Mouse (Mus musculus) embryonic facial prominence, embryonic 15.5 days (tissue): Measurements from ENCODE around the gene Qrich1. TPM values are rescaled to one million over a fixed set of nuclear protein-coding genes. Genes with fewer than 3 reads are reported as not detected.

Source experiments
- ATAC-seq: fragments of 200-750 bp; cut with Nextera tagmentation; 2 replicates; pipeline ENCODE4 v1.8.0; 2017; ENCODE audit warnings: low read depth, moderate TSS enrichment; ENCODE audit not compliant: insufficient number of reproducible peaks, low FRiP score, low TSS enrichment
- H3K27ac ChIP-seq: fragments of 300-500 bp; sonication (generic); replicated peaks from 2 replicates; pipeline ENCODE4 v1.5.1; 2015; ENCODE audit warnings: mild to moderate bottlenecking, inconsistent platforms
- H3K27me3 ChIP-seq: fragments of 300-500 bp; sonication (generic); 2 replicates; pipeline ENCODE4 v1.6.1; 2015; ENCODE audit warnings: inconsistent platforms
- H3K36me3 ChIP-seq: fragments of 300-500 bp; sonication (generic); 2 replicates; pipeline ENCODE4 v1.6.1; 2015; ENCODE audit warnings: mild to moderate bottlenecking, inconsistent platforms
- H3K4me1 ChIP-seq: fragments of 300-500 bp; sonication (generic); 2 replicates; pipeline ENCODE4 v1.6.1; 2015; ENCODE audit warnings: inconsistent platforms
- H3K4me2 ChIP-seq: fragments of 300-500 bp; sonication (generic); replicated peaks from 2 replicates; pipeline ENCODE4 v1.6.1; 2015; ENCODE audit warnings: mild to moderate bottlenecking, inconsistent platforms
- H3K4me3 ChIP-seq: fragments of 300-500 bp; sonication (generic); replicated peaks from 2 replicates; pipeline ENCODE4 v1.5.1; 2015; ENCODE audit warnings: mild to moderate bottlenecking, inconsistent platforms
- H3K9ac ChIP-seq: fragments of 300-500 bp; sonication (generic); 2 replicates; pipeline ENCODE4 v1.6.1; 2015; ENCODE audit warnings: inconsistent platforms
- H3K9me3 ChIP-seq: fragments of 300-500 bp; sonication (generic); replicated peaks from 2 replicates; pipeline ENCODE4 v1.6.1; 2016; ENCODE audit warnings: inconsistent platforms
- WGBS: fragments of 180-500 bp; shearing (Covaris S2); methylation state at CpG from one replicate; pipeline ENCODE4 v1.1.7; 2015; 5-methylcytosine and 5-hydroxymethylcytosine counted together
- polyA plus RNA-seq: library from polyadenylated mRNA; unstranded; fragments of >200 nt; fragmentation: Nextera tagmentation; extraction: Ambion mirVana; gene quantifications from 2 replicates; pipeline ENCODE4 v1.2.1, GENCODE M21; 2015

Qrich1 gene
- polyA plus RNA-seq, 1 experiment from 2014 or later = 125 TPM

DNA sequence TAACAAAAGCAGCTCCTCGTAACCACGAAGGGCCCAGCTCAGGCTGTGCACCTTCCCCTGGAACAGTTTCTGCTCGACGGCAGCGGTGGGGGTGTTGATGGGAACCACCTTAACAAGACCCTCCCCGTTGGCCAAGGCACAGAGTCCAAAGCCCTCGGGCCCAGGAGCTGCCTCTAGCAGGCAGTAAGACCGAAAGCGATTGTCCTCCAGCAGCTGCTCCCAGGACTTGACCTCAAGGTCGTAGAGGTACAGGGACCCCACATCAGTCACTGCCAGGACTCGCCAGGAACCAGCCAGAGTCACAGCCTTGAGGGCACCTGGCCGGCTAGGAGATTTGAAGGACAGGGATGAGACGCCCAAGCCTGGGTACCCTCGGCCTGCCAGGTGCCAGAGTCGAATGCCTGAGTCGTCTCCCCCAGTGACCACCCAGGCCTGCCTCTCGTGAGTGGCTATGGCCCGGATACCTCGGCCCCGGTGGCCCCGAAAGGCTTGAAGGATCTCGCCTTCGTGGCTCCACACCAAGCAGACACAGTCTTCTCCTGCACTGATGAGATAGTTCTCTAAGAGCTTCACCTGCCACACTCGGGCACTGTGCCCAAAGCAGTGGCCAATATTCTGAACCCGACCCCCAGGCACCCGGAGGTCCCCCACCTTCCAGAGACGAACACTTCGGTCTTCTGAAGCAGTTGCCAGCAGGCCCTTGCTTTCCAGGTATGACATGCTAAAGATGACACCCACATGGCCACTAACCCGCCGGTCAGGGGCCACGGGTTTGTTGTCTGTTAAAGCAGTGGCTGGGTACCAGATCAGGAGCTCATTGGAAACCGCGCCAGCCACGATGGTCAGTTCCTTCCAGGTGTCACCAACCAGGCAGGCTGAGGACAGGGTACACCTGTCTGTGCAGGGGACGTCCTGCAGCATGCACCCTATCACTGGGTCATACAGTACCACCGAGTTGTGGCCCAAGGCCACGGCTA is 59.0 kb downstream of the Qrich1 start:
- WGBS = 87% methylated on average over 37 of the region's 37 CpGs
- peaks cover 53% of the 10 kb centered on the region for H3K36me3 ChIP-seq
- no peak overlapping the region for H3K4me2 ChIP-seq
- H3K9ac ChIP-seq = no peak overlapping the region
- ATAC-seq = no peak
- H3K27me3 ChIP-seq = no peaks in the 10 kb centered on the region
- no peaks in the 10 kb centered on the region for H3K9me3 ChIP-seq
- H3K4me3 ChIP-seq = no peak overlapping the region
- H3K27ac ChIP-seq = no peak overlapping the region
- peaks cover 47% of the 10 kb centered on the region for H3K4me1 ChIP-seq

- H3K4me2 ChIP-seq = peak overlapping the region; percentile 80
- H3K4me1 ChIP-seq = peaks cover 44% of the 10 kb centered on the region
- no peaks in the 10 kb centered on the region for H3K9me3 ChIP-seq
- 0 out of 2 replicates have a peak overlapping the region, but pooled peaks have one; percentile 94 for H3K27ac ChIP-seq
- no peaks in the 10 kb centered on the region for H3K27me3 ChIP-seq
- WGBS = 37% methylated on average over 6 of the region's 6 CpGs
- no peak overlapping the region for H3K9ac ChIP-seq
- peak overlapping the region; percentile 75 for H3K4me3 ChIP-seq
- H3K36me3 ChIP-seq = peaks cover 42% of the 10 kb centered on the region
- ATAC-seq = no peak
Measured at GRCm38 (mm10) chr9:108577025-108577424, 60.4 kb downstream of the Qrich1 start.

GRCm38 (mm10) chr9:108577934-108578544 is 61.4 kb downstream of the Qrich1 start:
- H3K4me1 ChIP-seq = peaks cover 44% of the 10 kb centered on the region
- H3K4me3 ChIP-seq = peak overlapping the region; percentile 75
- H3K27ac ChIP-seq = peak overlapping the region; percentile 94
- peaks cover 32% of the 10 kb centered on the region for H3K36me3 ChIP-seq
- peak overlapping the region; percentile 72 for H3K9ac ChIP-seq
- peak; percentile 9; the same call in 1 of the 2 replicates for ATAC-seq
- H3K27me3 ChIP-seq = no peaks in the 10 kb centered on the region
- H3K4me2 ChIP-seq = peak overlapping the region; percentile 80
- WGBS = 1% methylated on average over 24 of the region's 24 CpGs
- H3K9me3 ChIP-seq = no peaks in the 10 kb centered on the region

DNA sequence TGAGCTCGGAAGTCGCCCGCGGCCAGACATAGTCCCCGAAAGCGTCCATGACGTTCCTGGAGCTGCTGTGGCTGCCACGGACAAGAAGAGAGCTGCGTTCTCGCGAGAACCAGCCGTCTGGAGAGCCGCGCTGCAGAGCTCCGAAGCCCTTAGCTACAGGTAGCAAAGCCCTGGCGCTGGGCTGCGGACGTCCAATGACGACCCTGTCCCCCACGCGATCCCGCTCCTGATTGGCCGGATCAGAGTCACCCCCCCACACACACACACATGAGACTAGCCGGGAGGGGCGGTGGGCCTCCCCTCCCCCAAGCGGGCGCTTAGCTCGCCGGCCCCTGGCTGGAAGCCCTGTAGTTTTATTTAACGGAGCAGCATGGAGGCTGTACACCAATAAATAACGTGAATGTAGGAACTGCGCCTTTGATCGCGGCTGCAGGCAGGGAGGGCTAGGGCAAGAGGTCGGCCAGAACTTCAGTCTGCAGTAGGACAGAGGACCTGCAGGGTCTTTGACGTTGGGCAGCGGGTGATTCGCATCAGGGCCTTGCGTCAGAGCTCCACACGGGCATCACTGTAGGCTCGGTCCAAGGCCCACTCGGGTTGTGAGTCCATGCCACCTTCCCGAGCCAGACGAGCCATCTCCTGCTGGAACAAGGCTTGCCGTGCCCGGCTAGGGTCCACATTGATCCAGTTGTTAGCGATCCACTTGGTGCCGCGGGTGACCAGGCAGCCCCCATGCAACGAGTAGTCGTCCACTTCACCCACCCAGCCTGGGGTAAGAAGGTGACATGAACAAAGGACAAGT is 62.1 kb downstream of the Qrich1 start, which contains the start of gene Wdr6:
Gene Wdr6, minus strand, starts transcription at position 195 of the 799 bp plus-strand sequence.
- H3K9me3 ChIP-seq = no peaks in the 10 kb centered on the region
- H3K27me3 ChIP-seq = no peaks in the 10 kb centered on the region
- H3K9ac ChIP-seq = peak within 1 kb of the TSS; percentile 72
- peaks cover 43% of the 10 kb centered on the region for H3K4me1 ChIP-seq
- peak within 1 kb of the TSS; percentile 75 for H3K4me3 ChIP-seq
- H3K27ac ChIP-seq = peak within 1 kb of the TSS; percentile 94
- H3K4me2 ChIP-seq = peak within 1 kb of the TSS; percentile 80
- WGBS = 6% methylated on average over 51 of the region's 51 CpGs
- peaks cover 25% of the 10 kb centered on the region for H3K36me3 ChIP-seq
- ATAC-seq = peak; percentile 97

DNA sequence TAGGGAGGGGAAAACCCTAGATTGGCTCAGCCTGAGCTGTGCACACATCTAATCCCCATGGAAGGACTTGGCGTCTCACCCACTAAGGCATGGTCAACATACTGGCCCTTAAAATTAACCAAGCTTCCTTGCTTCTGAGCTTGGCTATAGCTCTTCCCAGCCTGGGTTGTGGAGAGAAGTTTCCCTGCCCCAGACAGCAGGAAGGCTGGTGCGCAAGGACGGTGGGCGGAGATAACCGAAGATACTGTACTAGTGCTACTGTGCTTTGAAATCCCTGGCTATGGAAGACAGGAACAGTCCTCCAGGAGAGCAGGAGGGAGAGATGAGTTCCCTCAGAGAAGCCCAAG is 62.7 kb downstream of the Qrich1 start:
- H3K36me3 ChIP-seq = peaks cover 19% of the 10 kb centered on the region
- peaks cover 37% of the 10 kb centered on the region for H3K4me1 ChIP-seq
- peak overlapping the region; percentile 75 for H3K4me3 ChIP-seq
- peak overlapping the region; percentile 80 for H3K4me2 ChIP-seq
- H3K9me3 ChIP-seq = no peaks in the 10 kb centered on the region
- 68% methylated on average over 5 of the region's 5 CpGs for WGBS
- peak overlapping the region; percentile 94 for H3K27ac ChIP-seq
- no peaks in the 10 kb centered on the region for H3K27me3 ChIP-seq
- ATAC-seq = no peak
- peak overlapping the region; percentile 41 for H3K9ac ChIP-seq

DNA sequence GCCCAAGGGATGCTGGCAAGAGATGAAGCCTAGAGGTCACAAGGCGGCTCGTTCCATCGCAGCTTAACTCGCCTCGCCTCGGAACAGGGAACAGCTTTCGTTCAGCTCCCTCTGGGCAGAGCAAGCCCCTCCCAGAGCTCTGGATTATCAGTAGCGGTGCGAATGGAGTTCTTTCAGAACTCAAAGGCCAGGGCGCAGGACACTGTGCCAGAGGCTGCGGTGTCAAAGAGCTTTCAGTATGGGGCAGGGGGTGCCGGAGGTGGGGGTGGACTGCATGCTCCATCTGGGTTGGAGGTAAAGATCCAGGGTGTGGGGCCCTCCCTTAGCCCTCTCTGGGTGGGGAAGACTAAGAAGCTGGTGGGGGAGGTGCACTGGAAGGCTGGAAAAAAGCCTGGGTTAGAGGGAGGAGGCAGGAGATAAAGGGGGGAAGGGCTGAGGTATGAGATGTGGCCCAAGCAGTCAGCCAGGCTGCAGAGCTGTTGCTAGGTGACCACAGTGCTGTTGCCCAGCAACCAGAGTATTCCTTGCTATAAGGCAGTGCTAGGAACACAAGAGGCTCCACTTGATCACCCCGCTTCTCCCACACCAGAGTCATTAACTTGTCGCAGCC is 71.1 kb downstream of the Qrich1 start:
- H3K4me2 ChIP-seq = peak overlapping the region; percentile 30
- H3K36me3 ChIP-seq = no peaks in the 10 kb centered on the region; the same call in 1 of the 2 replicates
- ATAC-seq = peak; percentile 83
- H3K27me3 ChIP-seq = no peaks in the 10 kb centered on the region
- WGBS = 6% methylated on average over 14 of the region's 14 CpGs
- 0 out of 2 replicates have a peak overlapping the region, but pooled peaks have one; percentile 11 for H3K27ac ChIP-seq
- H3K9ac ChIP-seq = 0 out of 2 replicates have a peak overlapping the region, but pooled peaks have one; percentile 19
- H3K9me3 ChIP-seq = no peaks in the 10 kb centered on the region
- H3K4me3 ChIP-seq = 0 out of 2 replicates have a peak overlapping the region, but pooled peaks have one; percentile 6
- peaks cover 13% of the 10 kb centered on the region for H3K4me1 ChIP-seq

DNA sequence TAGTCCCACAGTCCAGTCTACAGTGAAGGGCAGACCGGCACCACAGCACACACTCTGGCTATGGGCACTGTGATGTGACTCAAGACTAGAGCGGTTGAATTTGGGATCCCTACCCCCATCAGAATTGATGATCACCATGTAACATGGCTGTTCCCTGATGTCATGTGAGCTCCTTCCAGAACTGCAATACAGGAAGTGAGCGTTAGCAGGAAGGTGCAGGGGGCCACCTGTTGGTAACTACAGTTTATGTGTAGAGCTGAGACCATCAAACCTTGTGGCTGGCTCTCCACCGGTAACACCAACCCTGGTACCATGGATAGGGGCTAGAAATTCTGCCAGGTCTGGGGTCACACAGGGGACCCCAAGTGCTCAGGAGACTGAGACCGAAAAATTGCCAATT is 72.6 kb downstream of the Qrich1 start:
- no peak for ATAC-seq
- Histone ChIP-seq H3K9me3 (no peaks in the 10 kb centered on the region), H3K36me3 (no peaks in the 10 kb centered on the region; the same call in 1 of the 2 replicates), H3K4me3 (no peak overlapping the region), H3K9ac (no peak overlapping the region), H3K27ac (no peak overlapping the region), H3K27me3 (no peaks in the 10 kb centered on the region), H3K4me1 (peaks cover 13% of the 10 kb centered on the region), H3K4me2 (no peak overlapping the region)
- WGBS = 67% methylated on average over 5 of the region's 5 CpGs

DNA sequence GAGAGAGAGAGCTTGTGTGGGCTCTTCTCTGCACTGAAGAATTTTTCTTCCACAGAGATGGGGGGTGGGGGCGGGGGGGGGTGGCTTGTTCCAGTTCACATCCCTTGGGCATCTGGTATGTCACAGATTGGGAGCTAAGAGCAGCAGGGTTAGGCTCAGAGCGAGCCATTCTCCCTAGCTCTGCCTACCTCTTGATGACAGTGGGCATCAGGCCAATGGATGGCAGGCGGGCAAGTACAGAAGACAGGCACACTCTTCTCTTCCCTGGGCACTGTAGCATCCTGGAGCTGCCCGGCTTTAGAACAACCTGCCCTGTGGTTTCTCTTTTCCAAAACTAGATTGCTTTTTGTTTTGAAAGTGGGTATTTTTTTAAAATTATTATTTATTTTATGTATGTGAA is 74.9 kb downstream of the Qrich1 start:
- H3K4me2 ChIP-seq = no peak overlapping the region
- 88% methylated on average over 4 of the region's 4 CpGs for WGBS
- H3K27me3 ChIP-seq = no peaks in the 10 kb centered on the region
- H3K4me3 ChIP-seq = no peak overlapping the region
- H3K9ac ChIP-seq = no peak overlapping the region
- no peaks in the 10 kb centered on the region for H3K9me3 ChIP-seq
- no peak overlapping the region for H3K27ac ChIP-seq
- no peak for ATAC-seq
- no peaks in the 10 kb centered on the region; the same call in 1 of the 2 replicates for H3K36me3 ChIP-seq
- H3K4me1 ChIP-seq = peaks cover 16% of the 10 kb centered on the region

- Histone ChIP-seq H3K9ac (no peak overlapping the region), H3K4me1 (peaks cover 14% of the 10 kb centered on the region; the same call in 1 of the 2 replicates), H3K27ac (no peak overlapping the region), H3K4me3 (no peak overlapping the region), H3K4me2 (no peak overlapping the region), H3K36me3 (no peaks in the 10 kb centered on the region), H3K27me3 (no peaks in the 10 kb centered on the region), H3K9me3 (no peaks in the 10 kb centered on the region)
- ATAC-seq = no peak
- 74% methylated on average over 3 of the region's 3 CpGs for WGBS
Measured at GRCm38 (mm10) chr9:108594354-108594753, 77.7 kb downstream of the Qrich1 start.

GRCm38 (mm10) chr9:108596998-108597764 is 80.6 kb downstream of the Qrich1 start, which contains the start of gene P4htm:
Gene P4htm, minus strand, starts transcription at chr9:108597667.
- H3K27ac ChIP-seq = 0 out of 2 replicates have a peak within 1 kb of the TSS, but pooled peaks have one; percentile 17
- no peaks in the 10 kb centered on the region; the same call in 1 of the 2 replicates for H3K36me3 ChIP-seq
- H3K4me3 ChIP-seq = peak within 1 kb of the TSS; percentile 77
- peak; percentile 80 for ATAC-seq
- H3K4me1 ChIP-seq = peaks cover 14% of the 10 kb centered on the region; the same call in 1 of the 2 replicates
- no peaks in the 10 kb centered on the region for H3K9me3 ChIP-seq
- WGBS = 4% methylated on average over 69 of the region's 69 CpGs
- peak within 1 kb of the TSS; percentile 91 for H3K4me2 ChIP-seq
- peak within 1 kb of the TSS; percentile 65 for H3K9ac ChIP-seq
- H3K27me3 ChIP-seq = no peaks in the 10 kb centered on the region
